Mouse (Mus musculus): ENCODE data around the gene Cntnap1. TPM values are rescaled to one million over a fixed set of nuclear protein-coding genes. Genes with fewer than 3 reads are reported as not detected.

Gene Cntnap1
- polyA plus RNA-seq, 1 experiment from 2014 or later, result 0.50 TPM

- Histone ChIP-seq H3K4me3 (peak overlapping the region; percentile 33; the same call in 1 of the 2 replicates), H3K36me3 (peaks cover 54% of the 10 kb centered on the region), H3K4me2 (peak overlapping the region; percentile 53), H3K4me1 (replicated peaks) (peaks cover 36% of the 10 kb centered on the region), H3K9me3 (replicated peaks) (no peaks in the 10 kb centered on the region), H3K27me3 (peaks cover 42% of the 10 kb centered on the region), H3K9ac (no peak overlapping the region), H3K27ac (no peak overlapping the region)
- WGBS, result 48% methylated on average over 35 of the region's 35 CpGs
- peak; percentile 19; the same call in 1 of the 2 replicates for ATAC-seq (replicated peaks; ENCODE audit: insufficient number of reproducible peaks, insufficient read depth, low FRiP score, low read depth)
These were observed 5.4 kb upstream of the Cntnap1 start for GRCm38 (mm10) chr11:101164677-101165580.

GRCm38 (mm10) chr11:101166357-101166756, 4.0 kb upstream of the Cntnap1 start:
- Histone ChIP-seq H3K36me3 (peaks cover 54% of the 10 kb centered on the region), H3K27me3 (peaks cover 42% of the 10 kb centered on the region), H3K27ac (no peak overlapping the region), H3K4me1 (replicated peaks) (peaks cover 41% of the 10 kb centered on the region), H3K4me3 (no peak overlapping the region), H3K4me2 (no peak overlapping the region), H3K9me3 (replicated peaks) (no peaks in the 10 kb centered on the region), H3K9ac (no peak overlapping the region)
- 76% methylated on average over 14 of the region's 14 CpGs for WGBS
- no peak for ATAC-seq (replicated peaks; ENCODE audit: insufficient number of reproducible peaks, insufficient read depth, low FRiP score, low read depth)

- no peak overlapping the region for H3K4me3 ChIP-seq
- H3K9ac ChIP-seq, result no peak overlapping the region
- no peak overlapping the region for H3K4me2 ChIP-seq
- WGBS, result 71% methylated on average over 19 of the region's 19 CpGs
- H3K27me3 ChIP-seq, result peaks cover 42% of the 10 kb centered on the region
- H3K9me3 ChIP-seq (replicated peaks), result no peaks in the 10 kb centered on the region
- no peak overlapping the region for H3K27ac ChIP-seq
- ATAC-seq (replicated peaks; ENCODE audit: insufficient number of reproducible peaks, insufficient read depth, low FRiP score, low read depth), result no peak
- H3K36me3 ChIP-seq, result peaks cover 47% of the 10 kb centered on the region
- H3K4me1 ChIP-seq (replicated peaks), result peaks cover 49% of the 10 kb centered on the region
These were observed 2.9 kb upstream of the Cntnap1 start for GRCm38 (mm10) chr11:101167211-101167962.

- peaks cover 42% of the 10 kb centered on the region for H3K27me3 ChIP-seq
- no peak overlapping the region for H3K27ac ChIP-seq
- WGBS, result 62% methylated on average over 8 of the region's 8 CpGs
- peaks cover 50% of the 10 kb centered on the region for H3K4me1 ChIP-seq (replicated peaks)
- H3K4me3 ChIP-seq, result no peak overlapping the region
- H3K36me3 ChIP-seq, result peaks cover 47% of the 10 kb centered on the region
- H3K4me2 ChIP-seq, result no peak overlapping the region
- no peak overlapping the region for H3K9ac ChIP-seq
- ATAC-seq (replicated peaks; ENCODE audit: insufficient number of reproducible peaks, insufficient read depth, low FRiP score, low read depth), result no peak
- no peaks in the 10 kb centered on the region for H3K9me3 ChIP-seq (replicated peaks)
These were observed 2.4 kb upstream of the Cntnap1 start for GRCm38 (mm10) chr11:101167963-101168300.

GRCm38 (mm10) chr11:101168301-101168980, 1.9 kb upstream of the Cntnap1 start:
- Histone ChIP-seq H3K4me1 (replicated peaks) (peaks cover 52% of the 10 kb centered on the region), H3K36me3 (peaks cover 44% of the 10 kb centered on the region), H3K4me2 (peak overlapping the region; percentile 91), H3K27ac (no peak overlapping the region), H3K4me3 (peak overlapping the region; percentile 82), H3K9me3 (replicated peaks) (no peaks in the 10 kb centered on the region), H3K9ac (peak overlapping the region; percentile 71; the same call in 1 of the 2 replicates), H3K27me3 (peaks cover 40% of the 10 kb centered on the region)
- WGBS, result 67% methylated on average over 18 of the region's 18 CpGs
- ATAC-seq (replicated peaks; ENCODE audit: insufficient number of reproducible peaks, insufficient read depth, low FRiP score, low read depth), result no peak

- H3K27me3 ChIP-seq, result peaks cover 30% of the 10 kb centered on the region
- H3K36me3 ChIP-seq, result peaks cover 34% of the 10 kb centered on the region
- H3K4me3 ChIP-seq, result peak overlapping the region; percentile 82
- H3K9me3 ChIP-seq (replicated peaks), result no peaks in the 10 kb centered on the region
- peak overlapping the region; percentile 91 for H3K4me2 ChIP-seq
- peak overlapping the region; percentile 91; the same call in 1 of the 2 replicates for H3K27ac ChIP-seq
- H3K4me1 ChIP-seq (replicated peaks), result peaks cover 55% of the 10 kb centered on the region
- peak overlapping the region; percentile 71 for H3K9ac ChIP-seq
- no peak for ATAC-seq (replicated peaks; ENCODE audit: insufficient number of reproducible peaks, insufficient read depth, low FRiP score, low read depth)
- 17% methylated on average over 17 of the region's 17 CpGs for WGBS
These were observed 819 bp upstream of the Cntnap1 start for GRCm38 (mm10) chr11:101169301-101170107.

- Histone ChIP-seq H3K4me3 (peak within 1 kb of the TSS; percentile 82), H3K36me3 (peaks cover 22% of the 10 kb centered on the region), H3K9ac (peak within 1 kb of the TSS; percentile 71), H3K27ac (peak within 1 kb of the TSS; percentile 94), H3K4me2 (peak within 1 kb of the TSS; percentile 91), H3K9me3 (replicated peaks) (no peaks in the 10 kb centered on the region), H3K4me1 (replicated peaks) (peaks cover 64% of the 10 kb centered on the region), H3K27me3 (peaks cover 22% of the 10 kb centered on the region)
- WGBS, result under 1% methylated on average over 39 of the region's 50 CpGs
- ATAC-seq (replicated peaks; ENCODE audit: insufficient number of reproducible peaks, insufficient read depth, low FRiP score, low read depth), result peak; percentile 93
These were observed 688 bp downstream of the Cntnap1 start, which contains the start of gene Plekhh3 for GRCm38 (mm10) chr11:101170811-101171610. Plekhh3 (minus strand) TSS chr11:101171351.

GRCm38 (mm10) chr11:101171721-101172433, 1.6 kb downstream of the Cntnap1 start:
- peaks cover 19% of the 10 kb centered on the region for H3K27me3 ChIP-seq
- peak overlapping the region; percentile 71 for H3K4me2 ChIP-seq
- peak overlapping the region; percentile 59 for H3K4me3 ChIP-seq
- H3K27ac ChIP-seq, result peak overlapping the region; percentile 94
- H3K9ac ChIP-seq, result peak overlapping the region; percentile 57
- no peaks in the 10 kb centered on the region for H3K9me3 ChIP-seq (replicated peaks)
- WGBS, result under 1% methylated on average over 31 of the region's 31 CpGs
- H3K4me1 ChIP-seq (replicated peaks), result peaks cover 72% of the 10 kb centered on the region
- H3K36me3 ChIP-seq, result peaks cover 13% of the 10 kb centered on the region
- ATAC-seq (replicated peaks; ENCODE audit: insufficient number of reproducible peaks, insufficient read depth, low FRiP score, low read depth), result peak; percentile 53

- H3K27ac ChIP-seq, result peak overlapping the region; percentile 94
- peaks cover 78% of the 10 kb centered on the region for H3K4me1 ChIP-seq (replicated peaks)
- H3K27me3 ChIP-seq, result peaks cover 19% of the 10 kb centered on the region
- ATAC-seq (replicated peaks; ENCODE audit: insufficient number of reproducible peaks, insufficient read depth, low FRiP score, low read depth), result no peak
- WGBS, result 17% methylated on average over 5 of the region's 5 CpGs
- H3K9ac ChIP-seq, result peak overlapping the region; percentile 57
- H3K4me2 ChIP-seq, result peak overlapping the region; percentile 71
- peaks cover 7% of the 10 kb centered on the region for H3K36me3 ChIP-seq
- H3K9me3 ChIP-seq (replicated peaks), result no peaks in the 10 kb centered on the region
- H3K4me3 ChIP-seq, result peak overlapping the region; percentile 59
These were observed 2.1 kb downstream of the Cntnap1 start for GRCm38 (mm10) chr11:101172434-101172815.

Data from heart, embryonic 15.5 days (tissue).